Mouse (Mus musculus): ENCODE results near the gene Gm9736. TPM values are rescaled to one million over a fixed set of nuclear protein-coding genes. Genes with fewer than 3 reads are reported as not detected.
"Not testable (repeated sequence)": the region's sequence is repeated elsewhere in the genome, so short reads cannot be mapped to it uniquely, and the experiment has no call there.

The Gm9736 gene
- not detected in 2 replicates for total RNA-seq (2017)

DNA sequence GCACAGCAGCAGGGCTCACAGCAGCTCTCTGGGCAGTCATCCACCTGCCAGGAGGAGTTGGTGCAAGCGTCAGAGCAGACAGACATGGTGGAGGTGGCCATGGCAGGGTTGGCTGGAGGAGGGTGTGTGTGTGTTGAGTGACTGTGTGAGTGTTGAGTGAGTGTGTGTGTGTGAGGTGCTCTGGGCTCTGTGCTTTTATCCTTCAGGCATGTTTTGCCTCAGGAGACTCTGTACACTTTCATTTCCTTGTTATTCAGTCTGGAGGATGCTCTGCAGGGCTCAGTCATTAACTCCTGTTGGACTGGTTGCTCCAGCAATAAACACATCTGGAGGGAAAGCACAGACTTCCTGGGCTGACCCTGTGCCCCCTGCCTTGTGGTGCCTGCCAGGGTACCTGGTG lies at the start of gene Gm9736:
Gene Gm9736 (minus strand): TSS at position 101 of the 400 bp plus-strand sequence.
- ATAC-seq (ENCODE audit: extremely low read depth, insufficient number of reproducible peaks, low FRiP score, poor library complexity, severe bottlenecking), result not testable (repeated sequence)

- no peak for ATAC-seq (ENCODE audit: extremely low read depth, insufficient number of reproducible peaks, low FRiP score, poor library complexity, severe bottlenecking)
These were observed 47.9 kb upstream of the Gm9736 start, which contains the start of gene Gm19668 for GRCm38 (mm10) chr10:77798921-77799508. Gene Gm19668, minus strand, starts transcription at chr10:77799133.

- ATAC-seq (ENCODE audit: extremely low read depth, insufficient number of reproducible peaks, low FRiP score, poor library complexity, severe bottlenecking), result not testable (repeated sequence)
These were observed 47.2 kb upstream of the Gm9736 start for GRCm38 (mm10) chr10:77798164-77798920.

- ATAC-seq (ENCODE audit: extremely low read depth, insufficient number of reproducible peaks, low FRiP score, poor library complexity, severe bottlenecking), result no peak
These were observed 46.5 kb upstream of the Gm9736 start for GRCm38 (mm10) chr10:77797677-77798076.

DNA sequence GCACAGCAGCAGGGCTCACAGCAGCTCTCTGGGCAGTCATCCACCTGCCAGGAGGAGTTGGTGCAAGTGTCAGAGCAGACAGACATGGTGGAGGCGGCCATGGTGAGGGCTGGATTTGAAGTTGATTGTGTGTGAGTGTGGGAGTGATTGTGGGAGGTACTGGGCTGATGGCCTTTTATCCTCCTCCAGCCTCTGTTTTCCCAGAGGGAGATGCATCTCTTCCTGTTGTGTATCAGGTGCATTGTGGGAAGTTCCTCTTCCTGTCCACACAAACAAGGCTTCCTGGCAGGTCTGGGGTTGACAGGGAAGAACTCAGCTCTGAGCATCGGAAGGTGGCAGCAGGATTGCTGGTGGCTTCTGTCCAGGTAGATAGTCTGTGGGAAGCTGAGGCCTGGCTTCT lies 43.8 kb upstream of the Gm9736 start, which contains the start of gene Gm9639:
Gene Gm9639 (minus strand): TSS at position 101 of the 400 bp plus-strand sequence.
- no peak for ATAC-seq (ENCODE audit: extremely low read depth, insufficient number of reproducible peaks, low FRiP score, poor library complexity, severe bottlenecking)

- no peak for ATAC-seq (ENCODE audit: extremely low read depth, insufficient number of reproducible peaks, low FRiP score, poor library complexity, severe bottlenecking)
These were observed 37.5 kb upstream of the Gm9736 start for GRCm38 (mm10) chr10:77788621-77789020.

- ATAC-seq (ENCODE audit: extremely low read depth, insufficient number of reproducible peaks, low FRiP score, poor library complexity, severe bottlenecking), result not testable (repeated sequence)
These were observed 36.7 kb upstream of the Gm9736 start, which contains the start of gene Gm7137 for GRCm38 (mm10) chr10:77787876-77788275. Gene Gm7137, minus strand, starts transcription at chr10:77788200.

DNA sequence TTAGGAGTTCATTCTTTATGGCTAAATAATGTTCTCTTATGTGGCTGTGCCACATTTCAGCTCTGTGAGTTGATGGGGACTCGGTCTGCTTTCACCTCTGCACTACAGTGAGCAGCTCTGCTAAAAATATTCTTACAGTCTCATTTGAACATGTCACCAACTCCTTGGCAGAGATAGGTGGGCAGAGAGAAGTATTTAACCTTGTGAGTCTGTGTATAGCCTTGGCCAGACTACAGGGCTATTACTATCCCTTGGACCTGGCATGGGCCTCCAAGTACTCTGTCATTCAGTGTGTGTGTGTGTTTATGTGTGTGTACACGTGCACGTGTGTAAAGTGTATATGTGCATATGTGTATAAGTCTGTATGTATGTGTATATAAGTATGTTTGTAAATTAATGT lies 32.2 kb upstream of the Gm9736 start:
- not testable (repeated sequence) for ATAC-seq (ENCODE audit: extremely low read depth, insufficient number of reproducible peaks, low FRiP score, poor library complexity, severe bottlenecking)

- not testable (repeated sequence) for ATAC-seq (ENCODE audit: extremely low read depth, insufficient number of reproducible peaks, low FRiP score, poor library complexity, severe bottlenecking)
These were observed 31.3 kb upstream of the Gm9736 start, which contains the start of gene Gm3250 for GRCm38 (mm10) chr10:77782442-77782841. Gene Gm3250, minus strand, starts transcription at chr10:77782542.

DNA sequence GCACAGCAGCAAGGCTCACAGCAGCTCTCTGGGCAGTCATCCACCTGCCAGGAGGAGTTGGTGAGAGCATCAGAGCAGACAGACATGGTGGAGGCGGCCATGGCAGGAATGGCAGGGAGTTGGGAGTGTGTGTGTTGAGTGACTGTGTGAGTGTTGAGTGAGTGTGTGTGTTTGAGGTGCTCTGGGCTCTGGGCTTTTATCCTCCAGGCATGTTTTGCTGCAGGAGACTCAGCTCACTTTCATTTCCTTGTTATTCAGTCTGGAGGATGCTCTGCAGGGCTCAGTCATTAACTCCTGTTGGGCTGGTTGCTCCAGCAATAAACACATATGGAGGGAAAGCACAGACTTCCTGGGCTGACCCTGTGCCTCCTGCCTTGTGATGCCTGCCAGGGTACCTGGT lies 25.7 kb upstream of the Gm9736 start, which contains the start of gene Gm7138:
Gene Gm7138 (minus strand): TSS at position 101 of the 400 bp plus-strand sequence.
- not testable (repeated sequence) for ATAC-seq (ENCODE audit: extremely low read depth, insufficient number of reproducible peaks, low FRiP score, poor library complexity, severe bottlenecking)

- ATAC-seq (ENCODE audit: extremely low read depth, insufficient number of reproducible peaks, low FRiP score, poor library complexity, severe bottlenecking), result not testable (repeated sequence)
These were observed 21.0 kb upstream of the Gm9736 start for GRCm38 (mm10) chr10:77772142-77772541.

DNA sequence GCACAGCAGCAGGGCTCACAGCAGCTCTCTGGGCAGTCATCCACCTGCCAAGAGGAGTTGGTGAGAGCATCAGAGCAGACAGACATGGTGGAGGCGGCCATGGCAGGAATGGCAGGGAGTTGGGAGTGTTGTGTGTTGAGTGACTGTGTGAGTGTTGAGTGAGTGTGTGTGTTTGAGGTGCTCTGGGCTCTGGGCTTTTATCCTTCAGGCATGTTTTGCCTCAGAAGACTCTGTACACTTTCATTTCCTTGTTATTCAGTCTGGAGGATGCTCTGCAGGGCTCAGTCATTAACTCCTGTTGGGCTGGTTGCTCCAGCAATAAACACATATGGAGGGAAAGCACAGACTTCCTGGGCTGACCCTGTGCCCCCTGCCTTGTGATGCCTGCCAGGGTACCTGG lies 20.1 kb upstream of the Gm9736 start, which contains the start of gene Gm3238:
Gene Gm3238 (minus strand): TSS at position 101 of the 400 bp plus-strand sequence.
- not testable (repeated sequence) for ATAC-seq (ENCODE audit: extremely low read depth, insufficient number of reproducible peaks, low FRiP score, poor library complexity, severe bottlenecking)

DNA sequence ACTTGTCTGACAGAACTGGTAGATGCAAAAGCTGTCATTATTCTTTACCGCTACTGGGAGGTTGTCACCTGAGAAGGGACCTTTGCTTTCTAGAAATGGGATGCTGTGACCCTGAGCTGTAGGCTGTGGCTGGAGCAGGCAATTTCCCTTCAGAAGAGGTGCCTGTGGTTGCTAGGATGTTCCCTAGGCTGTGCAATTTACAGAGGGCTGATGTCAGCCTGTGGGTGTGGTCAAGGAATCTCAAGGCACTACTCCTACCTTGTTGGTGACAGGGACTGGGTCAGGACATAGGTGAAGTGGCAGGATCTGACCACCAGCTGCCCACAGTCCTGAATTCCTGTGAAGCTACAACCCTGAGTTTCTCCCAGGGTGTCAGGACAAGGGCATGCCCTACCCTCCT lies 18.6 kb upstream of the Gm9736 start:
- no peak for ATAC-seq (ENCODE audit: extremely low read depth, insufficient number of reproducible peaks, low FRiP score, poor library complexity, severe bottlenecking)

DNA sequence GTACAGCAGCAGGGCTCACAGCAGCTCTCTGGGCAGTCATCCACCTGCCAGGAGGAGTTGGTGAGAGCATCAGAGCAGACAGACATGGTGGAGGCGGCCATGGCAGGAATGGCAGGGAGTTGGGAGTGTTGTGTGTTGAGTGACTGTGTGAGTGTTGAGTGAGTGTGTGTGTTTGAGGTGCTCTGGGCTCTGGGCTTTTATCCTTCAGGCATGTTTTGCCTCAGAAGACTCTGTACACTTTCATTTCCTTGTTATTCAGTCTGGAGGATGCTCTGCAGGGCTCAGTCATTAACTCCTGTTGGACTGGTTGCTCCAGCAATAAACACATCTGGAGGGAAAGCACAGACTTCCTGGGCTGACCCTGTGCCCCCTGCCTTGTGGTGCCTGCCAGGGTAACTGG lies 8.4 kb upstream of the Gm9736 start, which contains the start of gene Gm3233:
Gene Gm3233 (minus strand): TSS at position 101 of the 400 bp plus-strand sequence.
- ATAC-seq (ENCODE audit: extremely low read depth, insufficient number of reproducible peaks, low FRiP score, poor library complexity, severe bottlenecking), result not testable (repeated sequence)

DNA sequence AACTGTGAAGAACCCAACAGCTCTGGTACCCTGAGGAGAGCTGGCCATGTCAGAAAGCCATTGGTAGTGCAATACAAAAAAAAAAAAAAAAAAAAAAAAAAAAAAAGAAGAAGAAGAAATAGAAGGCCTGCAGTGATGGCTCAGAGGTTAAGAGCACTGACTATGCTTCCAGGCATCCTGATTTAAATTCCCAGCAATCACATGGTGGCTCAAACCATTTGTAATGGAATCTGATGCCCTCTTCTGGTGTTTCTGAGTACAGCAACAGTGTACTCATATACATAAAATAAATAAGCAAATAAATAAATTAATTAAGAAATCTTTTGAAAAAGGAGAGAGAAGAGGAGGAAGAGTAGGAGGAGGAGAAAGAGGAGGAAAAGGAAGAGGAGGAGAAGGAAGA lies 2.3 kb upstream of the Gm9736 start:
- no peak for ATAC-seq (ENCODE audit: extremely low read depth, insufficient number of reproducible peaks, low FRiP score, poor library complexity, severe bottlenecking)

DNA sequence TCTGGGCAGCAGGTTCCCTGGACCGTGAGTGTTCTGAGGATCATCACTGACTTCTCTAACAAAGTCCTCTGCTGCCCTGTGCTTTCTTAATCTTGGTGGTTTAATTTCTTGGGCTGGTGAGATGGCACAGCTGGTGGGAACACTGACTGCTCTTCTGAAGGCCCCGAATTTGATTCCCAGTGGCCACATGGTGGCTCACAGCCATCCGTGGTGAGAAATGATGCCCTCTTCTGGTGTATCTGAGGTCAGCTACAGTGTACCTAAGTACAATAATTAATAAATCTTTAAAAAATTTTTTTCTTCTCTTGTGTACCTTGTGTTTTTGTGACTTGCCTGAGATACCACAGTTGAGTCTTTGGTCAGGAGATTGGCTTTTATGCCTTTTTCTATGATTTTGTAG lies 1.2 kb upstream of the Gm9736 start:
- not testable (repeated sequence) for ATAC-seq (ENCODE audit: extremely low read depth, insufficient number of reproducible peaks, low FRiP score, poor library complexity, severe bottlenecking)

- ATAC-seq (ENCODE audit: extremely low read depth, insufficient number of reproducible peaks, low FRiP score, poor library complexity, severe bottlenecking), result not testable (repeated sequence)
These were observed 468 bp downstream of the Gm9736 start for GRCm38 (mm10) chr10:77750686-77751085.

- ATAC-seq (ENCODE audit: extremely low read depth, insufficient number of reproducible peaks, low FRiP score, poor library complexity, severe bottlenecking), result not testable (repeated sequence)
These were observed 9.0 kb downstream of the Gm9736 start, which contains the start of gene Gm18596 for GRCm38 (mm10) chr10:77741924-77742688. Gene Gm18596, minus strand, starts transcription at chr10:77742638.

GRCm38 (mm10) chr10:77738929-77739328 lies 12.2 kb downstream of the Gm9736 start:
- ATAC-seq (ENCODE audit: extremely low read depth, insufficient number of reproducible peaks, low FRiP score, poor library complexity, severe bottlenecking), result no peak
